Mouse (Mus musculus): ENCODE data around the gene Ppef1.

Gene Ppef1

GRCm38 (mm10) chrX:160598055-160598454 lies 137.5 kb downstream of the Ppef1 start:
- DNase-seq = no peak

- peak; percentile 49 for DNase-seq
Observed at GRCm38 (mm10) chrX:160592933-160593332, 142.6 kb downstream of the Ppef1 start.

GRCm38 (mm10) chrX:160590147-160590546 lies 145.4 kb downstream of the Ppef1 start:
- DNase-seq = no peak

- peak; percentile 33 for DNase-seq
Observed at GRCm38 (mm10) chrX:160588523-160588922, 147.0 kb downstream of the Ppef1 start.

GRCm38 (mm10) chrX:160585110-160585509 lies 150.5 kb downstream of the Ppef1 start:
- no peak for DNase-seq

- no peak for DNase-seq
Observed at GRCm38 (mm10) chrX:160584148-160584838, 151.3 kb downstream of the Ppef1 start.

GRCm38 (mm10) chrX:160583589-160583988 lies 152.0 kb downstream of the Ppef1 start:
- DNase-seq = no peak

Measured in right cerebral cortex, adult 18-20 months (tissue).